Mouse (Mus musculus): ENCODE measurements around the gene Ooep. TPM values are rescaled to one million over a fixed set of nuclear protein-coding genes. Genes with fewer than 3 reads are reported as not detected.
A peak's percentile ranks its signal among the peaks of the same experiment; 100 is the strongest.
"Not testable (repeated sequence)": the region's sequence is repeated elsewhere in the genome, so short reads cannot be mapped to it uniquely, and the experiment has no call there.

Gene Ooep
- polyA plus RNA-seq, 1 experiment: not detected

DNA sequence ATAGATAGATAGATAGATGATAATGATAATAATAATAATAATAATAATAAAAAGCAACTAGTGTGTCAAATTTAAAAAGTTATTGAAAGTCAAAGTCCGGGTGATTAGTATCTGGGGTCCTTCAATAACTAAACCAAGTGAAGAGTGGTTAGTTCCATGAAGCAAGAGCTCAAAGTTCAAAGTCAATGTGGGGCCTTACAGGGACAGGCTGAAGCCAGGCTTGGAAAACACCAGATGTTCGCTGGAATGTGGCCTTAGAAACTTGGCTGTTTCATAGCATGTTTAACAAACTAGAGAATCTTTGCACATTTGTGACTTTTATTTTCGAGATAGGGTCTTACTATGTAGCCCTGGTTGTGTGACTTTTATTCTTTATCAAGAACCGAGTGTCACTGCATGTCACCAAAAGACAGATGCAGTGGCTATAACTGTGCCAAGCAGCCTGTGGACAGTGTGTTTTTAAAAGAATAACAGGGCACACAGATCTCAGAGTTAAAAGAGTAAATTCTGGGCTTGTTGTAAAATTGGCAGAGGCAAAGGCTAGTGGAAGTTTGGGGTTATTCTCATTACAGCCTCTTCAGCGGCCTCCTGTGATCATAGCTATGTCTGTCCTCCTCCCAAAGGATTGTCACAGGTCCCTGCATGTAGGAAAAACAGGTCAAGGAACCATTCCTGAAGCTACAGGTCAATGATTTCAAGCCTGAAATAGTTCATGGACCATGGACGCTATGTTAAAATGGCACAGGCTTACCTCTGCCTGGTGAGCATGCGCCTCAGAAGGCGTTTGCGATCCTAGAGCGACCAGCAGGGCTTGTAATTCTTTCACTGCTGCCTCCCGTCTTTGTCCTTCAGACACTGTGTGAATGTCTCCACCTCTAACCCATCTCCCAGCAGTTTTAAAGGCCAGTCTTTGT, 23.6 kb downstream of the Ooep start:
- Histone ChIP-seq H3K4me1 (ENCODE audit: control insufficient read depth, insufficient read depth, low read length) (no peaks in the 10 kb centered on the region), H3K36me3 (ENCODE audit: control insufficient read depth, insufficient read depth, low read length) (no peaks in the 10 kb centered on the region), H3K4me3 (ENCODE audit: control insufficient read depth, low read depth, low read length) (no peak overlapping the region), H3K27ac (ENCODE audit: control insufficient read depth, insufficient read depth, low read depth, low read length) (no peak overlapping the region), H3K27me3 (ENCODE audit: control insufficient read depth, insufficient read depth, low read length) (no peaks in the 10 kb centered on the region)
- no peak for TF ChIP-seq POLR2A (IDR thresholded peaks at IDR 0.05; ENCODE audit: control insufficient read depth, low read depth, low read length)
- no peak for TF ChIP-seq CTCF (IDR thresholded peaks at IDR 0.05; ENCODE audit: control insufficient read depth, insufficient read depth, insufficient replicate concordance, low read depth, low read length)

DNA sequence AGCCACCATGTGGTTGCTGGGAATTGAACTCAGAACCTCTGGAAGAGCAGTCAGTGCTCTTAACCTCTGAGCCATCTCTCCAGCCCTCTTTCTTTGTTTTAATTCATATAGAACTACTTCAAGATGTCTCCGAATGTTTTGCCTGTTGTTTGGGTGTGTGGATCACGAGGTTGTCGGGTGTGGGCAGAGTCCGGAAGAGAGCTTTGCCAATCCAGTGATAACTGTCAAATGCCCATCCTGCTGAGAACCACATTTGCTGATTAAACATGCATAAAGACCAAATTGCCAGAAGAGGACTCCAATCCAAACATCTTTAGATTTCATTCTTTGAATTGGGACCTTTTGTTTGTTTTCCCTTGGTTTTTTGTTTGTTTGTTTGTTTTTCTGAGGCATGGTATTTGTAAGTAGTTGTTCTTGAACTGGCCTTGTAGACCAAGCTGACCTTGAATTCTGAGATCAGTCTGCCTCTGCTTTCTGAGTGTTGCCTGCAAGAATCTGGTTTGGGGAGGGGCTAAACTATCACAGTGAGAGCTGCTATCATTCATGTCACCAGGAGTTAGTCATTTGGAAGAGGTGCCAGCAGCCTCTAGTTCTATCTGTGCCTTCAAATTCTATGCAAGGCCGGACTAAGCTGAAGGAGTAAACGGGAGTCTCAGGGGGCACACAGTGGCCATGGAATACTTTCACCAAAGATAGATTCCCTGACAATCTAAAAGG, 26.9 kb downstream of the Ooep start:
- Histone ChIP-seq H3K27me3 (ENCODE audit: control insufficient read depth, insufficient read depth, low read length) (no peaks in the 10 kb centered on the region), H3K4me1 (ENCODE audit: control insufficient read depth, insufficient read depth, low read length) (no peaks in the 10 kb centered on the region), H3K4me3 (ENCODE audit: control insufficient read depth, low read depth, low read length) (no peak overlapping the region), H3K27ac (ENCODE audit: control insufficient read depth, insufficient read depth, low read depth, low read length) (no peak overlapping the region), H3K36me3 (ENCODE audit: control insufficient read depth, insufficient read depth, low read length) (no peaks in the 10 kb centered on the region)
- no peak for TF ChIP-seq CTCF (IDR thresholded peaks at IDR 0.05; ENCODE audit: control insufficient read depth, insufficient read depth, insufficient replicate concordance, low read depth, low read length)
- TF ChIP-seq POLR2A (IDR thresholded peaks at IDR 0.05; ENCODE audit: control insufficient read depth, low read depth, low read length): no peak

DNA sequence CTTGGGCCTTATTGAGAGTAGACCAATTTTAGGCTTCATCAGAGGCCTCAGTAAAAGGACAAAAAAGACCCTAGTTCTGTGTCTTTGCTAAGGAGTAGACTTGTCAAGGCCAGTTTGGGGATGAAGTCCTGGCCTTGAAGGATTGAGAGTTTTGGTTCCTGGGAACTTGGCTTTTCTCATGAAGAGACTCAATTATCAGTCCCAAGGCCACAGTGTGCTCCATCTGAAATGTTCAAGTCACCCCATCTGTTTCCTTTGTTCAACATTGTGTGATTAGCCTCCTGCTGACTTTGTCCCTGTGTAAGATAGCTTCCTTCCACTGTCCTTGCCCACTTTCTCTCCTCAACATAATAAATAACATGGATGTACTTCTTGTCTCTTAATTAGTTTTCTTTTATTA, 28.5 kb downstream of the Ooep start:
- not testable (repeated sequence) for H3K36me3 ChIP-seq (ENCODE audit: control insufficient read depth, insufficient read depth, low read length); H3K27me3 ChIP-seq (ENCODE audit: control insufficient read depth, insufficient read depth, low read length); H3K27ac ChIP-seq (ENCODE audit: control insufficient read depth, insufficient read depth, low read depth, low read length); H3K4me1 ChIP-seq (ENCODE audit: control insufficient read depth, insufficient read depth, low read length); H3K4me3 ChIP-seq (ENCODE audit: control insufficient read depth, low read depth, low read length)

DNA sequence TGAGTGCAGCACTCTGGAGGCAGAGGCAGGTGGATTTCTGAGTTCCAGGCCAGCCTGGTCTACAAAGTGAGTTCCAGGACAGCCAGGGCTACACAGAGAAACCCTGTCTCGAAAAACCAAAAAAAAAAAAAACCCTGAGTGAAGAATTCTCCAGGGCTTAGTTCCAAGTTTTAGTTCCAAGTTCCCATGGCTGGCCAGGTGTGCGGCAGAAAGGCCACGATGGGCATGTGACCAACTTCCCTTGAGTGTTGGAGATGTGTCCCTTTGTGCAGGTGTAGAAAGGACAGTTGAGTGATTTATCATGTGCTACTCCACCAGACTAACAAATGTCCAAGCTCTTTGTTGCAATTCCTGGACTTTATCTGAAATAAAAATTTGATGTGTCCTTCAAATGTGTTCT, 29.4 kb downstream of the Ooep start:
- not testable (repeated sequence) for H3K36me3 ChIP-seq (ENCODE audit: control insufficient read depth, insufficient read depth, low read length); H3K27me3 ChIP-seq (ENCODE audit: control insufficient read depth, insufficient read depth, low read length); H3K4me3 ChIP-seq (ENCODE audit: control insufficient read depth, low read depth, low read length); H3K4me1 ChIP-seq (ENCODE audit: control insufficient read depth, insufficient read depth, low read length)
- peak overlapping the region; percentile 63; the same call in 1 of the 2 replicates for H3K27ac ChIP-seq (ENCODE audit: control insufficient read depth, insufficient read depth, low read depth, low read length)

DNA sequence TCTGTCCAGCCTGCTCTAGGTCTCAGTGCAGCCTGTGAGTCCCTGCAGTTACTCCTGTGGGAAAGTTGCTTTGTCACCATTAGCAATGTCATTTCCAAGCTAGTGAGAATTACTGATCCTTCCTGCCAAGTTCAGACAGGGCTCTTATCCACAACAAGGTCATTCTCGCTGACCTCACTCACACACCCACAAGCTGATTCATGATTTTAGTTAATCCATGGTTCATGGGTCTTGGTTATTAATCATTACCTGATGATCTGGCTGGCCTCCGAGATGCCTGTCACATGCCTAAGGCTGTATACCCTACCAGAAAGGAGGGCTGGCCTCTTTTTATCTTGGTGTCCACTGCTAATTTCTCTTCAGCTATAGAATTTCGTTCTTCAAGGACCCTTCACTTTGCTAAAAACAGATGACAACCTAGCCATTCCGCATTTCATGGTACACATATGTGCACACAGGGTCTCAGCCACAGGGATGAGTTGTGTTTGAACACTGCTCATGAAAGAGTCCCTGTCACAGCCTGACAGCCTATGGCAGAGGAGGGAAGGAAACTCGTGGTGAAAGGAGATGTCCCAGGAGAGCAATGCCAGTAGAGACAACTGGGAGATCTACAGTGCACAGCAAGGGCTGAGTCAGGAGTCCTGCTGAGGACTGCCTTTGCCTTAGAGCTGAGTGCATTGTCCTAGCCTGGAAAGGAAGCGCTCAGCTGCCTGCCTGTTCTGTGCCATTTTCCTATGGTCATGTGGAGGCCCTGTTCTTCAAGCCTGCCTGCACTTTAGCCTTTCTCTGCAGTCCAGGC, 30.1 kb downstream of the Ooep start:
- not testable (repeated sequence) for H3K4me3 ChIP-seq (ENCODE audit: control insufficient read depth, low read depth, low read length); H3K27me3 ChIP-seq (ENCODE audit: control insufficient read depth, insufficient read depth, low read length)
- peak overlapping the region; percentile 63 for H3K27ac ChIP-seq (ENCODE audit: control insufficient read depth, insufficient read depth, low read depth, low read length)

DNA sequence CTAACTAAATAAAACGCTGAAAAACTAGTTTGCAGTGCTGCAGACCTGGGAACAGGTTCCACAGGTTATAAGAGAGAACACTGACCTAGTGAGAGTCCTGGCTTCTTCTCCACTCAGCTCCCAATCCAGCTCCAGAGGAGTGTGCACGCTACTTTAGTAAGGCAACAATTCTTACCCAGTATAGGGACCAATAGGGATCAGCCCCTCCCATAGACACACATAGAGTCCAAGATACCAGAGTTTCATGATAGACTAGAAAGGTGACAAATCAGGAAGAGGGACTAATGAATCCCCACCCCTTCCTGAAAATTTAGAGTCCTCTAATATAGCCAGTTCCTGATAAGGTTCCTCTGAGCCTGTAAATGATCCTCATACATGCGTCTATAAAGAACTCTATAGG, 31.5 kb downstream of the Ooep start:
- TF ChIP-seq POLR2A (IDR thresholded peaks at IDR 0.05; ENCODE audit: control insufficient read depth, low read depth, low read length): no peak
- no peak for TF ChIP-seq CTCF (IDR thresholded peaks at IDR 0.05; ENCODE audit: control insufficient read depth, insufficient read depth, insufficient replicate concordance, low read depth, low read length)
- Histone ChIP-seq H3K27ac (ENCODE audit: control insufficient read depth, insufficient read depth, low read depth, low read length) (no peak overlapping the region), H3K4me1 (ENCODE audit: control insufficient read depth, insufficient read depth, low read length) (no peaks in the 10 kb centered on the region), H3K36me3 (ENCODE audit: control insufficient read depth, insufficient read depth, low read length) (no peaks in the 10 kb centered on the region), H3K27me3 (ENCODE audit: control insufficient read depth, insufficient read depth, low read length) (no peaks in the 10 kb centered on the region), H3K4me3 (ENCODE audit: control insufficient read depth, low read depth, low read length) (no peak overlapping the region)

More for the DNA sequence above, 30.1 kb downstream of the Ooep start:
- not testable (repeated sequence) for H3K4me1 ChIP-seq (ENCODE audit: control insufficient read depth, insufficient read depth, low read length); H3K36me3 ChIP-seq (ENCODE audit: control insufficient read depth, insufficient read depth, low read length)

DNA sequence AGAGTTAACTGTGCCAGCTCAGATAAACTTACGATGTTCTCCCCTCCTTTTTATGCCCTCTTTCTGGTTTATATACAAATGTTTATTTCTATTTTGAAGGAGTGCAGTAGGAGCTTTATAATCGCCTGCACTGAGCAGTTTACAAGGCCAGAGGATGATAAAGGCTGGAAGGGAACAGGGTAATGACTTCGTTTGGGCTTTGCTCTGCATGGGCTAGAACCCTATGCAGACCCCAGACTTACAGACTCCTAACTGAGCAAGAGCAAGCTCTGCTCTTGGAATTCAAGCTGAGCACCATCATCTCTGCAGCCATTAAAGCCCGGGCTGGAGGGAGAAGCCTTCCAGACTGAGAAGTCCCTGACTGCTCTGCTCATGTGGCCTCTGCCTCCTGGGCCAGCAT, 33.3 kb downstream of the Ooep start:
- H3K4me3 ChIP-seq (ENCODE audit: control insufficient read depth, low read depth, low read length); H3K27ac ChIP-seq (ENCODE audit: control insufficient read depth, insufficient read depth, low read depth, low read length); H3K36me3 ChIP-seq (ENCODE audit: control insufficient read depth, insufficient read depth, low read length); H3K27me3 ChIP-seq (ENCODE audit: control insufficient read depth, insufficient read depth, low read length); H3K4me1 ChIP-seq (ENCODE audit: control insufficient read depth, insufficient read depth, low read length): not testable (repeated sequence)

DNA sequence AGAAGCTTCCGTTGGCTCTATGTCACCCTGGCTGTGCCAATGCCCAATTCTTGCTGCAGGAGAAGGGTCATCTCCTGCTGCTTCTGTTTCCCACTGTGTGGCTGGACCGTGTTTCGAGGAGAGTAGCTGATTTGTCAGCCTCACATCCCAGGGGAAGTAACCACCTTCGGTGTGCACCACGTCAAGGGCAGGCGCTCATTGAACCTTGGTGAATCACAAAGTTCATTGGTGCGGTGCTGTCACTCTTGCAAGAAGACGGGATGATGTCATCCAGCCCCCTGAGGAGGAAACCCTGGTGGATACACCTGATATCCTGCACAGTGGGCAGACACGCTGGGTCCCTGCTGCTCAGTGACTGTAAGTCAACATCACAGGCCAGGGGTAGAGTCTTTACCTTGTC, 35.5 kb downstream of the Ooep start:
- not testable (repeated sequence) for H3K27ac ChIP-seq (ENCODE audit: control insufficient read depth, insufficient read depth, low read depth, low read length); H3K36me3 ChIP-seq (ENCODE audit: control insufficient read depth, insufficient read depth, low read length); H3K4me1 ChIP-seq (ENCODE audit: control insufficient read depth, insufficient read depth, low read length); H3K27me3 ChIP-seq (ENCODE audit: control insufficient read depth, insufficient read depth, low read length); H3K4me3 ChIP-seq (ENCODE audit: control insufficient read depth, low read depth, low read length)

DNA sequence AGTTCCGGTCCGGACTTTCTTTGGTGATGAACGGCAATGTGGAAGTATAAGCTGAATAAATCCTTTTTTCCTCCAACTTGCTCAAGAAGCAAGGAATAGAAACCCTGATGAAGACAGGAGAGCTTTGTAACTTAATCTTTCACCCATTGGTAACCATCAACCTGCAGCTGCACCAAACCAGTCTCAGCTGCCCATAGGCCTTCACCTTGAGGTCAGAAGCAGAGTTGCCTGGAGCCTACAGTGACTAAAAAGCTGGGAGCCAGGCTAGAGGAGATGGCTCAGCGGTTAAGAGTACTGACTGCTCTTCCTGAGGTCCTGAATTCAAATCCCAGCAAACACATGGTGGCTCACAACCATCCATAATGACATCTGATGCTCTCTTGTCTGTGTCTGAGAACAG, 36.0 kb downstream of the Ooep start:
- H3K4me3 ChIP-seq (ENCODE audit: control insufficient read depth, low read depth, low read length): not testable (repeated sequence)

More for the DNA sequence above, 36.0 kb downstream of the Ooep start:
- not testable (repeated sequence) for H3K27ac ChIP-seq (ENCODE audit: control insufficient read depth, insufficient read depth, low read depth, low read length); H3K4me1 ChIP-seq (ENCODE audit: control insufficient read depth, insufficient read depth, low read length); H3K27me3 ChIP-seq (ENCODE audit: control insufficient read depth, insufficient read depth, low read length); H3K36me3 ChIP-seq (ENCODE audit: control insufficient read depth, insufficient read depth, low read length)
